Comparison of ENCODE assay signal across 9 mouse cellular contexts in genomic region chr19:53894538-53895121, GRCm38 (mm10). TPM values are rescaled to one million over a fixed set of nuclear protein-coding genes. Genes with fewer than 3 reads are reported as not detected.
DNase-seq lines count a peak whose midpoint lies in the region; ATAC-seq lines count a peak whose summit lies in the region.
"Had no signal": no experiment of that assay in that cellular context is flagged by ENCODE, and none has a peak within 500 bp of the region (broad histone marks: within the 10 kb centered on the region; RNA-seq: fewer than 3 reads in every experiment).

No protein-coding gene starts in this region.

- peak; percentile 35 for DNase-seq in kidney, adult 18-20 months
- no peak for DNase-seq in kidney, postnatal 10 days
- peak; percentile 68 for DNase-seq in embryonic facial prominence, embryonic 14.5 days (ENCODE audit: low spot score)
- no peak for DNase-seq in limb, embryonic 11.5 days (ENCODE audit: low spot score)
- DNase-seq in B cell, adult 2 months, result no peak

- 65% methylated on average over 12 of the region's 12 CpGs for WGBS in embryonic facial prominence, embryonic 14.5 days
- WGBS in limb, embryonic 11.5 days, result 66% methylated on average over 12 of the region's 12 CpGs
- 53% methylated on average over 12 of the region's 12 CpGs for WGBS in stomach, embryonic 15.5 days
- WGBS in hindbrain, embryonic 12.5 days, result 80% methylated on average over 12 of the region's 12 CpGs

- ATAC-seq in embryonic facial prominence, embryonic 14.5 days (ENCODE audit: low read depth), result peak; percentile 58; the same call in 1 of the 2 replicates
- ATAC-seq in limb, embryonic 11.5 days (ENCODE audit: insufficient number of reproducible peaks, low FRiP score, low TSS enrichment, low read depth), result no peak
- ATAC-seq in stomach, embryonic 15.5 days (ENCODE audit: insufficient read depth, low FRiP score, low read depth), result peak; percentile 15; the same call in 1 of the 2 replicates
- no peak for ATAC-seq in hindbrain, embryonic 12.5 days (ENCODE audit: low FRiP score)
- ATAC-seq in frontal cortex, adult (ENCODE audit: low TSS enrichment), result no peak

- no peaks in the 10 kb centered on the region for H3K27me3 ChIP-seq in embryonic facial prominence, embryonic 14.5 days (replicated peaks; ENCODE audit: control insufficient read depth, insufficient read depth, low read length)
- no peaks in the 10 kb centered on the region for H3K27me3 ChIP-seq in limb, embryonic 11.5 days (ENCODE audit: control insufficient read depth, insufficient read depth, low read length)
- H3K27me3 ChIP-seq in stomach, embryonic 15.5 days (replicated peaks), result no peaks in the 10 kb centered on the region
- no peaks in the 10 kb centered on the region for H3K27me3 ChIP-seq in hindbrain, embryonic 12.5 days

- peak overlapping the region; percentile 88 for H3K27ac ChIP-seq in embryonic facial prominence, embryonic 14.5 days (replicated peaks; ENCODE audit: low read depth, low read length)
- H3K27ac ChIP-seq in limb, embryonic 11.5 days (replicated peaks; ENCODE audit: low read depth, low read length), result 0 out of 2 replicates have a peak overlapping the region, but pooled peaks have one; percentile 10
- H3K27ac ChIP-seq in stomach, embryonic 15.5 days, result peak overlapping the region; percentile 87
- no peak overlapping the region for H3K27ac ChIP-seq in hindbrain, embryonic 12.5 days

- no peak overlapping the region for H3K4me3 ChIP-seq in embryonic facial prominence, embryonic 14.5 days (ENCODE audit: low read depth, low read length)
- H3K4me3 ChIP-seq in limb, embryonic 11.5 days (ENCODE audit: low read depth, low read length), result no peak overlapping the region
- H3K4me3 ChIP-seq in stomach, embryonic 15.5 days (replicated peaks), result no peak overlapping the region
- H3K4me3 ChIP-seq in hindbrain, embryonic 12.5 days, result no peak overlapping the region
- H3K4me3 ChIP-seq: erythroblast, embryonic 14.5 days had no signal

- H3K4me2 ChIP-seq in embryonic facial prominence, embryonic 14.5 days (ENCODE audit: low read depth, low read length), result no peak overlapping the region
- no peak overlapping the region for H3K4me2 ChIP-seq in limb, embryonic 11.5 days (ENCODE audit: low read depth, severe bottlenecking)
- H3K4me2 ChIP-seq in stomach, embryonic 15.5 days, result no peak overlapping the region
- H3K4me2 ChIP-seq in hindbrain, embryonic 12.5 days (replicated peaks), result no peak overlapping the region

- no peaks in the 10 kb centered on the region for H3K36me3 ChIP-seq in embryonic facial prominence, embryonic 14.5 days (ENCODE audit: control insufficient read depth, insufficient read depth, low read length)
- H3K36me3 ChIP-seq in limb, embryonic 11.5 days (ENCODE audit: control insufficient read depth, insufficient read depth, low read length), result no peaks in the 10 kb centered on the region
- H3K36me3 ChIP-seq in stomach, embryonic 15.5 days, result no peaks in the 10 kb centered on the region
- no peaks in the 10 kb centered on the region for H3K36me3 ChIP-seq in hindbrain, embryonic 12.5 days

- H3K9ac ChIP-seq in embryonic facial prominence, embryonic 14.5 days (ENCODE audit: low read depth, low read length), result no peak overlapping the region
- no peak overlapping the region for H3K9ac ChIP-seq in limb, embryonic 11.5 days (ENCODE audit: low read length)
- no peak overlapping the region for H3K9ac ChIP-seq in stomach, embryonic 15.5 days
- H3K9ac ChIP-seq in hindbrain, embryonic 12.5 days, result no peak overlapping the region

- no peaks in the 10 kb centered on the region for H3K9me3 ChIP-seq in embryonic facial prominence, embryonic 14.5 days (ENCODE audit: control insufficient read depth, low read length)
- H3K9me3 ChIP-seq in limb, embryonic 11.5 days (ENCODE audit: control insufficient read depth, low read length), result no peaks in the 10 kb centered on the region
- no peaks in the 10 kb centered on the region for H3K9me3 ChIP-seq in stomach, embryonic 15.5 days
- H3K9me3 ChIP-seq in hindbrain, embryonic 12.5 days (replicated peaks), result no peaks in the 10 kb centered on the region

- peaks cover 48% of the 10 kb centered on the region for H3K4me1 ChIP-seq in embryonic facial prominence, embryonic 14.5 days (ENCODE audit: control insufficient read depth, insufficient read depth, low read length)
- H3K4me1 ChIP-seq in limb, embryonic 11.5 days (ENCODE audit: control insufficient read depth, insufficient read depth, low read length), result peaks cover 24% of the 10 kb centered on the region
- peaks cover 34% of the 10 kb centered on the region for H3K4me1 ChIP-seq in stomach, embryonic 15.5 days
- H3K4me1 ChIP-seq in hindbrain, embryonic 12.5 days, result 0 out of 2 replicates have a peak, but pooled peaks cover 5% of the 10 kb centered on the region

RNA-seq across cellular contexts. Expression of gene Pdcd4, which starts 2.6 kb away (rescaled TPM):
- polyA plus RNA-seq in embryonic facial prominence, embryonic 14.5 days (2014; fragmentation: Nextera tagmentation; extraction: Ambion mirVana), result 80.5 and 87.2 TPM in 2 replicates
- polyA plus RNA-seq in limb, embryonic 11.5 days (2014; fragmentation: Nextera tagmentation; extraction: Ambion mirVana), result 75.5 and 80.7 TPM in 2 replicates
- 78.6 and 86.9 TPM in 2 replicates for polyA plus RNA-seq in stomach, embryonic 15.5 days (2015; fragmentation: Nextera tagmentation; extraction: Ambion mirVana)
- polyA plus RNA-seq in hindbrain, embryonic 12.5 days (2016; fragmentation: Nextera tagmentation; extraction: Ambion mirVana), result 103 and 113 TPM in 2 replicates

RNA-seq across cellular contexts. Expression of gene Shoc2, which starts 49.5 kb away (rescaled TPM):
- 48.1 and 50.5 TPM in 2 replicates for polyA plus RNA-seq in embryonic facial prominence, embryonic 14.5 days (2014; fragmentation: Nextera tagmentation; extraction: Ambion mirVana)
- polyA plus RNA-seq in limb, embryonic 11.5 days (2014; fragmentation: Nextera tagmentation; extraction: Ambion mirVana), result 52.3 and 60.8 TPM in 2 replicates
- 42.8 and 48.4 TPM in 2 replicates for polyA plus RNA-seq in stomach, embryonic 15.5 days (2015; fragmentation: Nextera tagmentation; extraction: Ambion mirVana)
- 73.3 and 77.5 TPM in 2 replicates for polyA plus RNA-seq in hindbrain, embryonic 12.5 days (2016; fragmentation: Nextera tagmentation; extraction: Ambion mirVana)

RNA-seq across cellular contexts. Expression of gene Bbip1, which starts 49.8 kb away (rescaled TPM):
- polyA plus RNA-seq in embryonic facial prominence, embryonic 14.5 days (2014; fragmentation: Nextera tagmentation; extraction: Ambion mirVana), result 90.6 and 93.6 TPM in 2 replicates
- 98.0 and 100 TPM in 2 replicates for polyA plus RNA-seq in limb, embryonic 11.5 days (2014; fragmentation: Nextera tagmentation; extraction: Ambion mirVana)
- polyA plus RNA-seq in stomach, embryonic 15.5 days (2015; fragmentation: Nextera tagmentation; extraction: Ambion mirVana), result 75.0 and 81.9 TPM in 2 replicates
- polyA plus RNA-seq in hindbrain, embryonic 12.5 days (2016; fragmentation: Nextera tagmentation; extraction: Ambion mirVana), result 113 and 119 TPM in 2 replicates

Comparison
In these comparisons a context has a peak if more than half of its experiments do, and no peak if none do; other contexts are left out.
1. DNase-seq: peak in kidney, adult 18-20 months (single experiment) and embryonic facial prominence, embryonic 14.5 days (single experiment); none in kidney, postnatal 10 days (single experiment), limb, embryonic 11.5 days (single experiment) and B cell, adult 2 months (0 of 2).
2. ATAC-seq: peak in embryonic facial prominence, embryonic 14.5 days (single experiment) and stomach, embryonic 15.5 days (single experiment); none in limb, embryonic 11.5 days (single experiment), hindbrain, embryonic 12.5 days (single experiment) and frontal cortex, adult (single experiment).